25 mouse cellular contexts compared by ENCODE assay signal in the genomic region with DNA sequence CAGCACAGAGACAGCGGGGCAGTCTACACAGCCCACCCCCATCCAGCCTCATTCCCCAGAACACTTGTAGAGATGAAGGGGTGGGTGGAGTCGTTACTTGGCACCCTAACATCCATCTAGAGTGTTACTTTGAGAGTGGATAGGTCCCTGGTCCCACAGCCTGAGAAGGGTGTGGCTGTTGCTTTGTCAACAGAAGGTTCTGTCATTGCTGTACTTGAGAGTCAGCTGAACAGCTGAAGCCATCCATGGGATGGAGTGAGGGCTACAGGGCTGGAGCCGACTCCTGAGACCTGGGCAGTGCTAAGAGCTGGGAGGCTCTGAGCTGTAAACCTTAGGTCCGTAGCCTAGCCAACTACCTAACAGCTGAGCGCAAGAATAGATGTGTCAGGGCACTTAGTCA.
"Had no signal": no experiment of that assay in that cellular context is flagged by ENCODE, and none has a peak within 500 bp of the region (broad histone marks: within the 10 kb centered on the region; RNA-seq: fewer than 3 reads in every experiment).

No protein-coding gene starts in this region.

- H3K9me3 ChIP-seq: heart, embryonic 13.5 days; heart, embryonic 15.5 days; hindbrain, embryonic 13.5 days; hindbrain, embryonic 15.5 days; kidney, embryonic 15.5 days; limb, embryonic 13.5 days had no signal

- H3K4me2 ChIP-seq: heart, embryonic 11.5 days; heart, embryonic 13.5 days; heart, embryonic 15.5 days; hindbrain, embryonic 13.5 days; hindbrain, embryonic 15.5 days; kidney, embryonic 15.5 days; limb, embryonic 13.5 days had no signal

- H3K27me3 ChIP-seq: heart, embryonic 13.5 days; heart, embryonic 15.5 days; hindbrain, embryonic 13.5 days; hindbrain, embryonic 15.5 days; kidney, embryonic 15.5 days had no signal

- H3K4me3 ChIP-seq: heart, adult 2 months; heart, embryonic 13.5 days; heart, embryonic 15.5 days; hindbrain, embryonic 13.5 days; hindbrain, embryonic 15.5 days; kidney, embryonic 15.5 days; limb, embryonic 13.5 days had no signal

- H3K4me1 ChIP-seq: hindbrain, embryonic 15.5 days; limb, embryonic 13.5 days had no signal

- H3K9ac ChIP-seq: heart, embryonic 13.5 days; heart, embryonic 15.5 days; hindbrain, embryonic 13.5 days; hindbrain, embryonic 15.5 days; kidney, embryonic 15.5 days; limb, embryonic 13.5 days had no signal

- H3K36me3 ChIP-seq: heart, embryonic 13.5 days; heart, embryonic 15.5 days; hindbrain, embryonic 13.5 days; hindbrain, embryonic 15.5 days; kidney, embryonic 15.5 days; limb, embryonic 13.5 days had no signal

- DNase-seq: gastrocnemius, postnatal 14 days; gastrocnemius, postnatal 36 days; heart, adult 11 months; heart, adult 2 months; heart, postnatal 14 days; heart, postnatal 36 days; kidney, adult 11 months; kidney, adult 2 months; kidney, adult 9 months; kidney, postnatal 14 days; kidney, postnatal 36 days; layer of hippocampus, adult 9-11 months; layer of hippocampus, postnatal 36 days; left cerebral cortex, postnatal 4 days had no signal

- H3K27ac ChIP-seq: heart, adult 2 months; heart, embryonic 13.5 days; heart, embryonic 15.5 days; hindbrain, embryonic 13.5 days; hindbrain, embryonic 15.5 days; hindbrain, postnatal 0 days; kidney, embryonic 15.5 days; kidney, postnatal 0 days; limb, embryonic 13.5 days had no signal

- ATAC-seq: forebrain, embryonic 16.5 days; hindbrain, postnatal 0 days; intestine, embryonic 16.5 days had no signal
